Mouse (Mus musculus) cerebellum, adult 2 months (tissue): Measurements from ENCODE around the gene Gm17018.

Experiments used
- CTCF ChIP-seq: fragments of 200-500 bp; IDR thresholded peaks from 2 replicates; pipeline ENCODE4 v1.5.1; 2011; ENCODE audit warnings: low read depth, mild to moderate bottlenecking, control low read depth, low read length, moderate library complexity, borderline replicate concordance; ENCODE audit not compliant: insufficient read depth
- POLR2A ChIP-seq: fragments of 200-500 bp; IDR thresholded peaks from 2 replicates; pipeline ENCODE4 v1.6.1; 2011; ENCODE audit warnings: low read length, control low read depth, borderline replicate concordance; ENCODE audit not compliant: insufficient read depth

DNA sequence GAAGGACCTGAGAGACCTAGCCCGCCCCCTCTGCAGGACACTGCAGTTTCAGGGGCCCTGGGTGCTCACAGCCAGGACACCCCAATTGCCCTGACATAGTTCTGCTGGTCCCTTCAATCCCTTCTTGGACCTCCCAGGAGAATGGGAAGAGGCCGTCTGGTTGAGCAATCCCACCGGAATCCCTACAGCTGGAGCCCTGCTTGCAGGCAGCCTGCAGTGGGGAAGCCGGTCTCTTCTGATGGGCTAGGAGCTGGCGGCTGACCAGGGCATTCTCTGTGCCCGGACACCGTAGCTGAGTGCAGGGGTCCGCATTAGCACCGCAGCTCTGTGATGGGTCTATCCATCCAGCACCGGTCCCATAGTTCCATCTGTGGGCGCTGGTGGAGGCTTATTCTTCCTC lies 6.3 kb upstream of the Gm17018 start:
- TF ChIP-seq CTCF = no peak
- TF ChIP-seq POLR2A = no peak
